Mouse (Mus musculus): ENCODE data around the gene Cyth2. TPM values are rescaled to one million over a fixed set of nuclear protein-coding genes. Genes with fewer than 3 reads are reported as not detected.

Cyth2 gene
- polyA plus RNA-seq, 1 experiment from 2014 or later, result 271 TPM

GRCm38 (mm10) chr7:45782271-45782670, 32.1 kb downstream of the Cyth2 start:
- Histone ChIP-seq H3K4me3 (no peak overlapping the region), H3K9me3 (no peaks in the 10 kb centered on the region), H3K4me1 (replicated peaks) (peaks cover 14% of the 10 kb centered on the region), H3K27me3 (no peaks in the 10 kb centered on the region), H3K36me3 (no peaks in the 10 kb centered on the region), H3K4me2 (no peak overlapping the region), H3K27ac (replicated peaks) (no peak overlapping the region), H3K9ac (no peak overlapping the region)
- ATAC-seq (ENCODE audit: low FRiP score, low read depth), result no peak
- 72% methylated on average over 4 of the region's 4 CpGs for WGBS

DNA sequence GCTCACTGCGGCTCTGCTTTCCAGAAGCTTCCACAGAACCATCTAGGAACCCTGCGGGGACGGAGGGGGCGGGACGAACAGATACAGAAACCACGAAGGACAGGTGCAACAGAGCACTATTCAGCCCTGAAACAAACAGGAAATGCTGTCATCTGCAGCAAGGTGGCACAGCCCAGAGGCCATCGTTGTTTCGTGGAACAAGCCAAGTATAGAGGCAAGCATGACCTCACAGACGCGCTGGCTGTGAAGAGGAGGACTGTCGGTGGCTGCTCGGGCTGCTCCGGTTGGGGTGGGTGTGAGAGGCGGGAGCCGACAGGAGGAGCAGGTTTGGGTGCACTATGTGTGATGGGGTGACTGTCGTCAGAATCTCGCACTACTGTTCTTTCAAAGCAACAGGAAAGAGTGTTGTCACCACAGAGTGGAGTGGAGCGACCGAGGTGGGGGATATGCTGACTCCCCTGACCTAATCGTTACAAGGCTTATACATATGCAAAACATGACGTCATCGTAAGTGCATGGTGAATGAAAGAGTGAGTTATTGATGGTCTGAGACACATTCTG, 35.2 kb downstream of the Cyth2 start:
- H3K4me1 ChIP-seq (replicated peaks), result 0 out of 2 replicates have a peak, but pooled peaks cover 7% of the 10 kb centered on the region
- H3K4me2 ChIP-seq, result peak overlapping the region; percentile 30
- no peaks in the 10 kb centered on the region for H3K27me3 ChIP-seq
- no peak overlapping the region for H3K27ac ChIP-seq (replicated peaks)
- H3K4me3 ChIP-seq, result no peak overlapping the region
- 20% methylated on average over 22 of the region's 22 CpGs for WGBS
- no peaks in the 10 kb centered on the region for H3K9me3 ChIP-seq
- no peak overlapping the region for H3K9ac ChIP-seq
- no peak for ATAC-seq (ENCODE audit: low FRiP score, low read depth)
- no peaks in the 10 kb centered on the region for H3K36me3 ChIP-seq

- no peaks in the 10 kb centered on the region for H3K36me3 ChIP-seq
- H3K27me3 ChIP-seq, result no peaks in the 10 kb centered on the region
- ATAC-seq (ENCODE audit: low FRiP score, low read depth), result no peak
- WGBS, result 79% methylated on average over 7 of the region's 7 CpGs
- no peak overlapping the region for H3K9ac ChIP-seq
- no peaks in the 10 kb centered on the region for H3K9me3 ChIP-seq
- no peak overlapping the region for H3K4me2 ChIP-seq
- H3K4me3 ChIP-seq, result no peak overlapping the region
- H3K27ac ChIP-seq (replicated peaks), result no peak overlapping the region
- 0 out of 2 replicates have a peak, but pooled peaks cover 3% of the 10 kb centered on the region for H3K4me1 ChIP-seq (replicated peaks)
Measured at GRCm38 (mm10) chr7:45775237-45775636, 39.1 kb downstream of the Cyth2 start.

GRCm38 (mm10) chr7:45771101-45771500, 43.3 kb downstream of the Cyth2 start:
- WGBS, result 69% methylated on average over 4 of the region's 4 CpGs
- H3K9me3 ChIP-seq, result no peaks in the 10 kb centered on the region
- no peaks in the 10 kb centered on the region for H3K36me3 ChIP-seq
- no peak for ATAC-seq (ENCODE audit: low FRiP score, low read depth)
- no peaks in the 10 kb centered on the region for H3K27me3 ChIP-seq
- no peaks in the 10 kb centered on the region for H3K4me1 ChIP-seq (replicated peaks)
- H3K4me2 ChIP-seq, result no peak overlapping the region
- H3K9ac ChIP-seq, result no peak overlapping the region
- no peak overlapping the region for H3K27ac ChIP-seq (replicated peaks)
- H3K4me3 ChIP-seq, result no peak overlapping the region

DNA sequence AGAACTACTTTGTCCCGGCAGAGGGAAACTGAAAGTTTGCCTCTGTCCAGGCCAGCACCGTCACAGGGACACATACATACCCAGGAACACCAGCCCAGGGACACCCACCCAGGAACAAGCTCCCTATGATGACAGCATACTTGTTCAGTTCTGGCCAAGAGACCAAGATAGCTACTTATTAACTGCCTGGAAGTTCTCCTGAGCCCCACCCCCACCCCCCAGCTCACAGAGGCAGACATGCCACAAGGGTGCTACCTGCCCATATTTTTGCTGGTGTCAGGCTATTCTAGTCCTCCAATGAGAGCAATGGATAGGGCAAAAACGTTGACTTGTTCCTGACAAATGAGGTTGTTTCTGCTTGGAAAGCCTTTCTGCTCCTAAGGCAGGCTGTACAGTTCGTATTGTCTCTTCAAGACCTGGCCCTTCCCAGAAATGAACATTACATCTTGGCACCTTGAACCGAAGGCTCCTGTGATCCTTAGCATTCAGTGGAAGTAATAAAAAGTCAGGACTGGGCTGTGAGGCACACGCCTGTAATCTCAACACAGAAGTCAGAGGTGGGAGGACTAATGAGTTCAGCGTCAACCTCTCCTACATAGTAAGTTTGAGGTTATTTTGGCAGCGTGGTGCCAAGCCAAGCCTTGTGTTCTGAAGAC, 43.8 kb downstream of the Cyth2 start:
- ATAC-seq (ENCODE audit: low FRiP score, low read depth), result no peak
- 79% methylated on average over 8 of the region's 8 CpGs for WGBS
- Histone ChIP-seq H3K9ac (no peak overlapping the region), H3K4me1 (replicated peaks) (no peaks in the 10 kb centered on the region), H3K4me2 (no peak overlapping the region), H3K27me3 (no peaks in the 10 kb centered on the region), H3K27ac (replicated peaks) (no peak overlapping the region), H3K9me3 (no peaks in the 10 kb centered on the region), H3K36me3 (no peaks in the 10 kb centered on the region), H3K4me3 (no peak overlapping the region)

DNA sequence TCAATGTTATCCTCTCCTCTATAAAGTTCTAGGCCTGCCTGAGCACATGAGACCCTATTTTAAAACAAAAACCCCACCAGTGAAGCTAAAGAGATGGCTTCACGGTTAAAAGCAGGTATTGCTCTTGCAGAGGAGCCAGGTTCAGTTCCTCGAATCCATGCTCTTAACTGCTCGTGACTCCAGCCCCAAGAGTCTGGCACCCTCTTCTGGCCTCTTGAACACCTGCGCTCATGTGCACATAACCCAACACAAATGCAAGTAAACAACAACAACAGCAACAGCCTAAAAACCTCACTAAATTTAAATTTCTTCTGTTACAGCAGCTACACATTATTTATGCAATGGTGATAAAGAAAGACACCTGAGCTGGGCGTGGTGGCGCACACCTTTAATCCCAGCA, 46.9 kb downstream of the Cyth2 start:
- ATAC-seq (ENCODE audit: low FRiP score, low read depth), result no peak
- 93% methylated on average over 6 of the region's 6 CpGs for WGBS
- no peaks in the 10 kb centered on the region for H3K27me3 ChIP-seq
- H3K9me3 ChIP-seq, result no peaks in the 10 kb centered on the region
- H3K9ac ChIP-seq, result no peak overlapping the region
- H3K36me3 ChIP-seq, result no peaks in the 10 kb centered on the region
- no peak overlapping the region for H3K4me3 ChIP-seq
- H3K4me1 ChIP-seq (replicated peaks), result no peaks in the 10 kb centered on the region
- H3K4me2 ChIP-seq, result no peak overlapping the region
- H3K27ac ChIP-seq (replicated peaks), result no peak overlapping the region

- H3K4me1 ChIP-seq (replicated peaks), result no peaks in the 10 kb centered on the region
- H3K4me2 ChIP-seq, result no peak overlapping the region
- no peaks in the 10 kb centered on the region for H3K9me3 ChIP-seq
- 61% methylated on average over 8 of the region's 8 CpGs for WGBS
- H3K4me3 ChIP-seq, result no peak overlapping the region
- no peaks in the 10 kb centered on the region for H3K27me3 ChIP-seq
- no peaks in the 10 kb centered on the region for H3K36me3 ChIP-seq
- no peak for ATAC-seq (ENCODE audit: low FRiP score, low read depth)
- no peak overlapping the region for H3K9ac ChIP-seq
- no peak overlapping the region for H3K27ac ChIP-seq (replicated peaks)
Measured at GRCm38 (mm10) chr7:45766764-45767163, 47.6 kb downstream of the Cyth2 start.

- ATAC-seq (ENCODE audit: low FRiP score, low read depth), result no peak
- Histone ChIP-seq H3K9me3 (no peaks in the 10 kb centered on the region), H3K27ac (replicated peaks) (no peak overlapping the region), H3K36me3 (no peaks in the 10 kb centered on the region), H3K9ac (no peak overlapping the region), H3K4me2 (no peak overlapping the region), H3K4me3 (no peak overlapping the region), H3K4me1 (replicated peaks) (no peaks in the 10 kb centered on the region), H3K27me3 (no peaks in the 10 kb centered on the region)
- WGBS, result 65% methylated on average over 8 of the region's 8 CpGs
Measured at GRCm38 (mm10) chr7:45765995-45766394, 48.4 kb downstream of the Cyth2 start.

- ATAC-seq (ENCODE audit: low FRiP score, low read depth), result no peak
- H3K9ac ChIP-seq, result no peak overlapping the region
- 61% methylated on average over 5 of the region's 5 CpGs for WGBS
- H3K4me1 ChIP-seq (replicated peaks), result peaks cover 9% of the 10 kb centered on the region
- no peak overlapping the region for H3K4me2 ChIP-seq
- H3K9me3 ChIP-seq, result no peaks in the 10 kb centered on the region
- H3K27me3 ChIP-seq, result peaks cover 25% of the 10 kb centered on the region; the same call in 1 of the 2 replicates
- no peak overlapping the region for H3K4me3 ChIP-seq
- H3K27ac ChIP-seq (replicated peaks), result no peak overlapping the region
- no peaks in the 10 kb centered on the region for H3K36me3 ChIP-seq
Measured at GRCm38 (mm10) chr7:45760151-45760550, 54.2 kb downstream of the Cyth2 start.

DNA sequence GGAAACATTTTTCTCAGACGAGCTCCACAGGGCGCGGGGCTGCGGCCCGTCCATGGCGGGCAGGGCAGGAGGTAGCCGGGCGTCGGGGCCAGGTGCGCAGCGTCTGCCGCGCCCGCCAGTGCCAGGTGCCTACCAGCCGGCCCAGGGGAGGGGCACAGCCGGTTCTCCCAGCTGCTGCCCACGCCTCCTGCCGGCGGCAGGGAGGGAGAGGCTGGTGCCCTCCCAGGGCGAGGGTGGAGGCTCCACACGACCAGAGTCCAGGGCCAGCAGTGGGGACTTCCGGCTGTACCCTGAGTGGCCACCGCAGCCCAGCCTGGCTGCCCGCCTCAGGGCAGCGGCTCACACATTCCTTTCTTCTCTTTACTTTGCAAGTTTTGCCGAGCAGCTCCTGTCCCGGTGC, 55.0 kb downstream of the Cyth2 start:
- Histone ChIP-seq H3K4me3 (no peak overlapping the region), H3K4me1 (replicated peaks) (peaks cover 9% of the 10 kb centered on the region), H3K27me3 (peaks cover 25% of the 10 kb centered on the region; the same call in 1 of the 2 replicates), H3K4me2 (peak overlapping the region; percentile 39), H3K36me3 (no peaks in the 10 kb centered on the region), H3K9ac (no peak overlapping the region), H3K9me3 (no peaks in the 10 kb centered on the region), H3K27ac (replicated peaks) (no peak overlapping the region)
- WGBS, result 11% methylated on average over 16 of the region's 27 CpGs
- no peak for ATAC-seq (ENCODE audit: low FRiP score, low read depth)

Measured in hindbrain, embryonic 15.5 days (tissue).